In genomic region chr11:104638906-104639305, GRCm38 (mm10) we compare ENCODE assay signal across 15 mouse cellular contexts. TPM values are rescaled to one million over a fixed set of nuclear protein-coding genes. Genes with fewer than 3 reads are reported as not detected.
"Had no signal": no experiment of that assay in that cellular context is flagged by ENCODE, and none has a peak within 500 bp of the region (broad histone marks: within the 10 kb centered on the region; RNA-seq: fewer than 3 reads in every experiment).

No protein-coding gene starts in this region.

- H3K36me3 ChIP-seq: kidney, embryonic 15.5 days; limb, embryonic 13.5 days; midbrain, embryonic 13.5 days had no signal

- ATAC-seq: intestine, embryonic 16.5 days; midbrain, embryonic 13.5 days had no signal

- H3K4me3 ChIP-seq: kidney, embryonic 15.5 days; limb, embryonic 13.5 days; midbrain, embryonic 13.5 days had no signal

- H3K9me3 ChIP-seq: kidney, embryonic 15.5 days; limb, embryonic 13.5 days; midbrain, embryonic 13.5 days had no signal

- H3K4me2 ChIP-seq: kidney, embryonic 15.5 days; limb, embryonic 13.5 days; midbrain, embryonic 13.5 days had no signal

- H3K4me1 ChIP-seq: kidney, embryonic 15.5 days; limb, embryonic 13.5 days had no signal

- H3K9ac ChIP-seq: kidney, embryonic 15.5 days; limb, embryonic 13.5 days; liver, embryonic 14.5 days; midbrain, embryonic 13.5 days had no signal

- H3K27me3 ChIP-seq: kidney, embryonic 15.5 days; limb, embryonic 13.5 days; midbrain, embryonic 13.5 days had no signal

- H3K27ac ChIP-seq: kidney, embryonic 15.5 days; limb, embryonic 13.5 days; liver, embryonic 14.5 days; midbrain, embryonic 13.5 days had no signal

- DNase-seq: kidney, adult 2 months; kidney, postnatal 25 days; left cerebral cortex, postnatal 4 days; lung, adult 18-20 months; lung, postnatal 4 days; thymus, adult 18-20 months; thymus, postnatal 14 days had no signal

RNA-seq across cellular contexts. Expression of gene Gm11639, which starts 46.6 kb away (rescaled TPM):
- polyA plus RNA-seq: limb, embryonic 13.5 days; liver, adult 2 months; midbrain, embryonic 13.5 days; neural tube, embryonic 11.5 days; urinary bladder, adult 2 months had no signal
